Mouse (Mus musculus) adrenal gland, postnatal 25 days (tissue): ENCODE measurements around the gene Ccdc85c. TPM values are rescaled to one million over a fixed set of nuclear protein-coding genes. Genes with fewer than 3 reads are reported as not detected.

ENCODE experiments used
- DNase-seq: peaks from one replicate; pipeline ENCODE4 v3.0.0; 2021; ENCODE audit warnings: mixed read lengths
- total RNA-seq: library from RNA; stranded (reverse); gene quantifications from 2 replicates; pipeline ENCODE4 v1.2.3, GENCODE M21; 2021

The Ccdc85c gene
- total RNA-seq, 1 experiment from 2014 or later = 19.9 TPM

GRCm38 (mm10) chr12:108239441-108239840, 35.8 kb downstream of the Ccdc85c start:
- peak; percentile 45 for DNase-seq

GRCm38 (mm10) chr12:108238395-108239035, 36.7 kb downstream of the Ccdc85c start:
- DNase-seq = no peak

GRCm38 (mm10) chr12:108237300-108238006, 37.8 kb downstream of the Ccdc85c start:
- DNase-seq = no peak

- no peak for DNase-seq
These were observed 39.2 kb downstream of the Ccdc85c start for GRCm38 (mm10) chr12:108235976-108236555.

- DNase-seq = no peak
These were observed 40.2 kb downstream of the Ccdc85c start for GRCm38 (mm10) chr12:108234832-108235602.

GRCm38 (mm10) chr12:108233736-108234135, 41.5 kb downstream of the Ccdc85c start:
- DNase-seq = no peak

- DNase-seq = no peak
These were observed 43.3 kb downstream of the Ccdc85c start for GRCm38 (mm10) chr12:108231901-108232300.

- peak; percentile 63 for DNase-seq
These were observed 44.1 kb downstream of the Ccdc85c start for GRCm38 (mm10) chr12:108230821-108231794.

DNA sequence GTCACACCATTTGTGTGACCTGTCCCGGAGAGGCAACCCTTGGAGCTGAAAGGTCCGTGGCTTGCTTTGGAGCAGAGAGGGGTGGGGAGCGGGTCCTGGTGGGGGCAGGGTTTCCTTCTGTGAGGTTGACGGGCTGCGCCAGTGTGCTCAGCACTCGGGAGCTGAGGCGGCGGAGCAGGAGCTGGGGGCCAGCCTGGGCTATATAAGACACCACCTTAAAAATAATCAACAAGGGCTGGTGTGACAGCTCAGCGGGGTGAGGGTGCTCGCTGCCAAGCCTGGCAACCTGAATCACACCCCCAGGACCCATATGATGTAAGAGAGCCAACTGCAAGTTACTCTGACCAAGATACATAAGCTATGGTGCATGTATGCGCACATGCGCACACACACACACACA, 45.1 kb downstream of the Ccdc85c start:
- DNase-seq = no peak

DNA sequence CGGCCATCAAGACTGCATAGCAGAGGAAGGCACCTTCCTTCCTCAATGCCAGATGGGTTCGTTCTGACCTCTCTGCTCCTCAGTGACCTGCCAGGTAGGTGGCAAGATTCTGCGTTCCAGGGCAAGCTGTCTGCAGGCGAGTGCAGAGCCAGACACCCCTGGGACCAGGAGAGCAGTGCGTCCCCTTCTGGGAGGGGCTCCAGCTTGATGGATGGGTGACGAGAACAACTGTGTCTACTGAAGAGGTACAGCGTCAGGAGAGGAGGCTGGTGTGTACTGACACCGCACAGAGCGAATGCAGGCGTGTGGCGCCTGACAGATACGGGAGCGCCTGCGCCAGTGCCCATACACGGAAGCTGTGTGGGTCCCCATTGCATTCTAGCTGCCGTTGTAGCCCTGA, 47.7 kb downstream of the Ccdc85c start:
- DNase-seq = no peak

DNA sequence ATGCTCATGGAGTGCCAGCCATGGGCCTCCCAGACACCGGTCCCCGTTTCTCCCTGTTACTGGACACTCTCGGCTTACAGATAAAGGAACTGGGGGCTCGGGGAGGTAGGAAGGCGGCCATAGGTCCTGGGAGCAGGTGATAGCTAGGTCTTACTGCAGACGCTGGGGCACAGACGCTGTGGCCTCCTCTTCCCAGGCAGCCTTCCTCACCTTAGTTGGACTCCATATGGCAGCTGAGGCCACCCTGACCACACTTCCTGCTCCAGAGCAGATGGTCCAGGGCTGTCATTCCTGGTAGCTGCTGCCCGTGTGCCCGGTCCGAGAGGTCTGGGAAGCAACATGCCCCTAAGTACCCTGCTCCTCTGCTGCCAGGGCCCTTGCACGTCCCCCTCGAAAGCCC, 48.3 kb downstream of the Ccdc85c start:
- no peak for DNase-seq

- DNase-seq = no peak
These were observed 49.0 kb downstream of the Ccdc85c start for GRCm38 (mm10) chr12:108226216-108226615.

- no peak for DNase-seq
These were observed 49.4 kb downstream of the Ccdc85c start for GRCm38 (mm10) chr12:108225781-108226180.

GRCm38 (mm10) chr12:108223357-108223756, 51.9 kb downstream of the Ccdc85c start:
- no peak for DNase-seq

- no peak for DNase-seq
These were observed 53.5 kb downstream of the Ccdc85c start for GRCm38 (mm10) chr12:108221712-108222111.

- no peak for DNase-seq
These were observed 54.0 kb downstream of the Ccdc85c start for GRCm38 (mm10) chr12:108221206-108221605.

DNA sequence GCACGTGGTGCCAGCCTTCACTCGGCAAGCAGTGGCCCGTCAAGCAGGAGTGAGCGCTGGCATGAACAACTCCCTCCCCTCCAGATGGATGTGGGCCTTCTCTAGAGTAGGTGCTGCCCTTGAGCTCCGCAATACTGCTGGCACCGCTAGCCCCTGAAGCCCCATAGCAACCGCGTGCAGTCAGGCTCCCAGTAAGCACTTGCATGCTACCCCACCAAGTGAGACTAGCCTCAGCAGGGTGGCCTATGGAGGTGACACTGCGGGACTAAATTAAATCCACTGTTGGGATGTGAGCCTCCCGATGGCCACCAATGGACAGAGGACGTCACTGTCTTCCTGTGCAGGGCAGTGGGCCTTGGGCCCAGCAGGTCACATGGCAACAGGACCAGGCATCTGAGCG, 54.6 kb downstream of the Ccdc85c start:
- DNase-seq = no peak

- no peak for DNase-seq
These were observed 55.2 kb downstream of the Ccdc85c start for GRCm38 (mm10) chr12:108219825-108220616.

- no peak for DNase-seq
These were observed 56.1 kb downstream of the Ccdc85c start for GRCm38 (mm10) chr12:108219163-108219562.

- peak; percentile 66 for DNase-seq
These were observed 57.7 kb downstream of the Ccdc85c start for GRCm38 (mm10) chr12:108217572-108217971.
